Mouse (Mus musculus) MEL (cell line): ENCODE measurements around the gene Cdk17.

Source experiments
- CHD2 ChIP-seq: IDR thresholded peaks from 2 replicates; pipeline ENCODE4 v1.6.1; 2011; ENCODE audit warnings: low read length, improper control_type of control experiment
- CTCF ChIP-seq, 3 experiments: IDR thresholded peaks in 2 of 3; conservative IDR thresholded peaks in 1 of 3; 2 replicates each; pipeline ENCODE4 v1.5.1; 2011 to 2012; ENCODE audit warnings: low read length in 3 of 3, low read depth in 2 of 3, mild to moderate bottlenecking in 2 of 3, improper control_type of control experiment in 1 of 3, inconsistent platforms in 1 of 3, mixed read lengths in 1 of 3, moderate library complexity in 1 of 3; ENCODE audit not compliant: control insufficient read depth in 1 of 3, insufficient read depth in 1 of 3, poor library complexity in 1 of 3, severe bottlenecking in 1 of 3
- EP300 ChIP-seq, 2 experiments: IDR thresholded peaks; 2 replicates each; pipeline ENCODE4 v1.6.1; 2011; ENCODE audit warnings: improper control_type of control experiment in 2 of 2, low read length in 2 of 2, low read depth in 1 of 2, mild to moderate bottlenecking in 1 of 2
- ETS1 ChIP-seq: IDR thresholded peaks from 2 replicates; pipeline ENCODE4 v1.6.1; 2012; ENCODE audit warnings: low read depth, mild to moderate bottlenecking, inconsistent platforms, low read length, improper control_type of control experiment, moderate library complexity
- GATA1 ChIP-seq: IDR thresholded peaks from 2 replicates; pipeline ENCODE4 v1.6.1; 2011; ENCODE audit warnings: low read depth, low read length, improper control_type of control experiment
- HCFC1 ChIP-seq: IDR thresholded peaks from 2 replicates; pipeline ENCODE4 v1.6.1; 2012; ENCODE audit warnings: low read depth, mild to moderate bottlenecking, inconsistent platforms, low read length, improper control_type of control experiment, moderate library complexity
- MEF2A ChIP-seq: IDR thresholded peaks from 2 replicates; pipeline ENCODE4 v1.6.1; 2014; ENCODE audit warnings: low read depth, mild to moderate bottlenecking, inconsistent platforms, low read length, improper control_type of control experiment; ENCODE audit not compliant: poor library complexity, insufficient replicate concordance, severe bottlenecking; ENCODE audit errors: extremely low read depth
- MYB ChIP-seq: IDR thresholded peaks from 2 replicates; pipeline ENCODE4 v1.6.1; 2011; ENCODE audit warnings: mild to moderate bottlenecking, low read depth, low read length, improper control_type of control experiment
- MYC ChIP-seq: IDR thresholded peaks from 2 replicates; pipeline ENCODE4 v1.6.1; 2011; ENCODE audit warnings: low read depth, mild to moderate bottlenecking, low read length, improper control_type of control experiment, moderate library complexity
- NELFE ChIP-seq: IDR thresholded peaks from 2 replicates; pipeline ENCODE4 v1.6.1; 2011; ENCODE audit warnings: low read depth, low read length, improper control_type of control experiment
- POLR2A ChIP-seq, 2 experiments: IDR thresholded peaks; 2 replicates each; pipeline ENCODE4 v1.6.1; 2011 to 2012; ENCODE audit warnings: low read length in 2 of 2, mild to moderate bottlenecking in 2 of 2, control low read depth in 1 of 2, improper control_type of control experiment in 1 of 2, low read depth in 1 of 2, moderate library complexity in 1 of 2; ENCODE audit not compliant: control insufficient read depth in 1 of 2, insufficient read depth in 1 of 2, poor library complexity in 1 of 2
- RAD21 ChIP-seq: IDR thresholded peaks from 2 replicates; pipeline ENCODE4 v1.6.1; 2011; ENCODE audit warnings: mild to moderate bottlenecking, low read depth, low read length, improper control_type of control experiment
- TBP ChIP-seq: IDR thresholded peaks from 2 replicates; pipeline ENCODE4 v1.8.0; 2011; ENCODE audit warnings: low read depth, low read length, improper control_type of control experiment
- USF1 ChIP-seq: IDR thresholded peaks from 2 replicates; pipeline ENCODE4 v1.6.1; 2014; ENCODE audit warnings: low read depth, mild to moderate bottlenecking, inconsistent platforms, low read length, improper control_type of control experiment, moderate library complexity

GRCm38 (mm10) chr10:93130456-93130940 lies 30.2 kb upstream of the Cdk17 start:
- TF ChIP-seq MYB (no peak), MEF2A (no peak), ETS1 (no peak), USF1 (no peak), HCFC1 (no peak), CTCF (IDR thresholded peaks at IDR 0.05 in 2 of 3, conservative IDR thresholded peaks at IDR 0.05 in 1 of 3; ENCODE audit: control insufficient read depth in 1 of 3, insufficient read depth in 1 of 3, low read depth in 2 of 3, low read length in 3 of 3, poor library complexity in 1 of 3, severe bottlenecking in 1 of 3) (no peak), EP300 (IDR thresholded peaks at IDR 0.05; ENCODE audit: low read depth in 1 of 2, low read length in 2 of 2) (no peak), GATA1 (no peak), CHD2 (no peak), MYC (no peak), TBP (no peak), POLR2A (IDR thresholded peaks at IDR 0.05; ENCODE audit: control insufficient read depth in 1 of 2, insufficient read depth in 1 of 2, low read depth in 1 of 2, low read length in 2 of 2, poor library complexity in 1 of 2) (no peak), RAD21 (no peak), NELFE (no peak)
